ENCODE assay signal across 27 mouse cellular contexts in the genomic region with DNA sequence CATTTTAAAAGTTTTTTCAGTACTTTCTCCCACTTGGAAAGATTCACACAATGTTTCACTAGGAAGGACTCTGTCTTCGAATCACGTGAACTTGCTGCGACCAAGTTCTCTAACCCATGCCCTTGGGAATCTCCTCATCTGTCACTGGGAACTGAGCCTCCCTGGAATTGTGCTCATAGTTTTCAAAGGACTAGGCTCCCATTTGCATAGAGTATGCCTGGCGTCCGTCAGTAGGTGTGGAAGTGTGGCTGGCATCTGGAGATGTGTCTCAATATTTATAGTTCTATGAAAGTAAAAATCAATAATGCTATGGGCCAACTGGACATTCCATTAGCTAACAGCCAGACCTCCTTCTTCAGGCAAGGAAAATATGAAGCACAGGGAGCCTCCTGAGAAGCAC.
DNase-seq lines count a peak whose midpoint lies in the region; ATAC-seq lines count a peak whose summit lies in the region.
"Had no signal": no experiment of that assay in that cellular context is flagged by ENCODE, and none has a peak within 500 bp of the region (broad histone marks: within the 10 kb centered on the region; RNA-seq: fewer than 3 reads in every experiment).

No protein-coding gene starts in this region.

- H3K4me2 ChIP-seq in heart, embryonic 12.5 days = no peak overlapping the region
- H3K4me2 ChIP-seq in heart, embryonic 14.5 days (ENCODE audit: low read length) = no peak overlapping the region
- H3K4me2 ChIP-seq: embryonic facial prominence, embryonic 13.5 days; hindbrain, embryonic 12.5 days; midbrain, embryonic 12.5 days had no signal

- no peak for ATAC-seq in heart, embryonic 12.5 days (ENCODE audit: insufficient number of reproducible peaks, low FRiP score)
- peak; percentile 66 for ATAC-seq in heart, embryonic 14.5 days (ENCODE audit: insufficient number of reproducible peaks, insufficient read depth, low FRiP score, low read depth)
- ATAC-seq: forebrain, embryonic 14.5 days; intestine, postnatal 0 days; Patski had no signal

- H3K4me1 ChIP-seq in heart, embryonic 12.5 days (replicated peaks) = peaks cover 34% of the 10 kb centered on the region
- H3K4me1 ChIP-seq in heart, embryonic 14.5 days (ENCODE audit: control insufficient read depth in 2 of 2, insufficient read depth in 2 of 2, low read length in 2 of 2) = peaks cover 23 to 38% of the 10 kb centered on the region in 2 experiments

- intact Hi-C loops in heart, postnatal 10 days (cut with DNase I) = no loop called here

- H3K9ac ChIP-seq in heart, embryonic 12.5 days = no peak overlapping the region
- H3K9ac ChIP-seq in heart, embryonic 14.5 days (ENCODE audit: low read length) = no peak overlapping the region
- H3K9ac ChIP-seq: hindbrain, embryonic 12.5 days; midbrain, embryonic 12.5 days had no signal

- H3K27me3 ChIP-seq in heart, embryonic 12.5 days (replicated peaks) = no peaks in the 10 kb centered on the region
- H3K27me3 ChIP-seq in heart, embryonic 14.5 days (ENCODE audit: control insufficient read depth, insufficient read depth, low read length) = no peaks in the 10 kb centered on the region
- H3K27me3 ChIP-seq: embryonic facial prominence, embryonic 13.5 days; hindbrain, embryonic 12.5 days; midbrain, embryonic 12.5 days; Patski had no signal

- no peak overlapping the region for H3K4me3 ChIP-seq in heart, embryonic 12.5 days
- H3K4me3 ChIP-seq in heart, embryonic 14.5 days (ENCODE audit: control insufficient read depth in 1 of 2, insufficient read depth in 1 of 2, low read depth in 1 of 2, low read length in 2 of 2) = no peak overlapping the region
- H3K4me3 ChIP-seq: embryonic facial prominence, embryonic 13.5 days; erythroblast, embryonic 14.5 days; heart, adult 2 months; hindbrain, embryonic 12.5 days; midbrain, embryonic 12.5 days had no signal

- no peaks in the 10 kb centered on the region for H3K9me3 ChIP-seq in heart, embryonic 12.5 days (replicated peaks)
- H3K9me3 ChIP-seq in heart, embryonic 14.5 days (ENCODE audit: control insufficient read depth, low read length) = no peaks in the 10 kb centered on the region
- H3K9me3 ChIP-seq: embryonic facial prominence, embryonic 13.5 days; hindbrain, embryonic 12.5 days; midbrain, embryonic 12.5 days had no signal

- WGBS in heart, embryonic 12.5 days = 53% methylated on average over 5 of the region's 5 CpGs
- 29% methylated on average over 5 of the region's 5 CpGs for WGBS in heart, embryonic 14.5 days

- H3K27ac ChIP-seq in heart, embryonic 12.5 days (ENCODE audit: poor library complexity, severe bottlenecking) = no peak overlapping the region; the same call in 1 of the 2 replicates
- peak overlapping the region in 1 of 2 experiments; percentile 38; a peak in 1 of 4 replicates for H3K27ac ChIP-seq in heart, embryonic 14.5 days (replicated peaks in 1 of 2; ENCODE audit: control insufficient read depth in 1 of 2, insufficient read depth in 1 of 2, low read depth in 2 of 2, low read length in 2 of 2)
- H3K27ac ChIP-seq: embryonic facial prominence, embryonic 13.5 days; heart, adult 2 months; hindbrain, embryonic 12.5 days; midbrain, embryonic 12.5 days had no signal

- no peaks in the 10 kb centered on the region for H3K36me3 ChIP-seq in heart, embryonic 12.5 days
- H3K36me3 ChIP-seq in heart, embryonic 14.5 days (ENCODE audit: control insufficient read depth, insufficient read depth, low read length) = no peaks in the 10 kb centered on the region
- H3K36me3 ChIP-seq: embryonic facial prominence, embryonic 13.5 days; hindbrain, embryonic 12.5 days; midbrain, embryonic 12.5 days had no signal

- peak; percentile 91 for DNase-seq in heart, adult 11 months
- DNase-seq in kidney, adult 9 months = peak; percentile 21
- DNase-seq in kidney, postnatal 14 days = no peak
- DNase-seq in heart, postnatal 10 days = peak; percentile 44 to 50
- DNase-seq in cerebellum, postnatal 25 days = no peak
- no peak for DNase-seq in cerebellum, adult 9-11 months
- DNase-seq: cerebellum, adult 18-20 months; cerebellum, postnatal 36 days; embryo, embryonic 11 days; gastrocnemius, postnatal 14 days; kidney, postnatal 25 days; layer of hippocampus, adult 9-11 months; liver; lung, adult 2 months; lung, postnatal 14 days; right cerebral cortex, postnatal 14 days; spleen, adult 18-20 months had no signal

Comparison
In these comparisons a context has a peak if more than half of its experiments do, and no peak if none do; other contexts are left out.
1. DNase-seq: peak in heart, adult 11 months (single experiment), kidney, adult 9 months (single experiment) and heart, postnatal 10 days (2 of 2); none in kidney, postnatal 14 days (single experiment), cerebellum, postnatal 25 days (0 of 2) and cerebellum, adult 9-11 months (single experiment).